Mouse (Mus musculus) heart, embryonic 12.5 days (tissue): ENCODE results near the gene Kyat1. TPM values are rescaled to one million over a fixed set of nuclear protein-coding genes. Genes with fewer than 3 reads are reported as not detected.
"Not testable (repeated sequence)": the region's sequence is repeated elsewhere in the genome, so short reads cannot be mapped to it uniquely, and the experiment has no call there.

Experiments used
- ATAC-seq: fragments of 200-750 bp; cut with Nextera tagmentation; 2 replicates; pipeline ENCODE4 v1.8.0; 2017; ENCODE audit warnings: moderate TSS enrichment, moderate library complexity; ENCODE audit not compliant: insufficient number of reproducible peaks, low FRiP score
- H3K27ac ChIP-seq: fragments of 300-500 bp; sonication (generic); 2 replicates; pipeline ENCODE4 v1.5.1; 2016; ENCODE audit warnings: mild to moderate bottlenecking, moderate library complexity; ENCODE audit not compliant: poor library complexity, severe bottlenecking
- H3K27me3 ChIP-seq: fragments of 300-500 bp; sonication (generic); replicated peaks from 2 replicates; pipeline ENCODE4 v1.6.1; 2016; ENCODE audit warnings: mild to moderate bottlenecking, moderate library complexity
- H3K36me3 ChIP-seq: fragments of 300-500 bp; sonication (generic); 2 replicates; pipeline ENCODE4 v1.6.1; 2016; ENCODE audit warnings: mild to moderate bottlenecking, moderate library complexity
- H3K4me1 ChIP-seq: fragments of 300-500 bp; sonication (generic); replicated peaks from 2 replicates; pipeline ENCODE4 v1.6.1; 2016; ENCODE audit warnings: mild to moderate bottlenecking
- H3K4me2 ChIP-seq: fragments of 300-500 bp; sonication (generic); 2 replicates; pipeline ENCODE4 v1.6.1; 2016; ENCODE audit warnings: mild to moderate bottlenecking, moderate library complexity
- H3K4me3 ChIP-seq: fragments of 300-500 bp; sonication (generic); 2 replicates; pipeline ENCODE4 v1.5.1; 2016; ENCODE audit warnings: mild to moderate bottlenecking
- H3K9ac ChIP-seq: fragments of 300-500 bp; sonication (generic); 2 replicates; pipeline ENCODE4 v1.6.1; 2016; ENCODE audit warnings: mild to moderate bottlenecking, moderate library complexity
- H3K9me3 ChIP-seq: fragments of 300-500 bp; sonication (generic); replicated peaks from 2 replicates; pipeline ENCODE4 v1.6.1; 2016; ENCODE audit warnings: mild to moderate bottlenecking, moderate library complexity
- WGBS: fragments of 180-500 bp; shearing (Covaris S2); methylation state at CpG from one replicate; pipeline ENCODE4 v1.1.7; 2016; 5-methylcytosine and 5-hydroxymethylcytosine counted together
- polyA plus RNA-seq: library from polyadenylated mRNA; unstranded; fragments of >200 nt; fragmentation: Nextera tagmentation; extraction: Ambion mirVana; gene quantifications from 2 replicates; pipeline ENCODE4 v1.2.1, GENCODE M21; 2016

Gene Kyat1
- polyA plus RNA-seq, 1 experiment from 2014 or later, result 14.0 TPM

GRCm38 (mm10) chr2:30191790-30192580, 13.7 kb downstream of the Kyat1 start:
- Histone ChIP-seq H3K27ac (no peak overlapping the region), H3K4me3 (no peak overlapping the region), H3K9me3 (no peaks in the 10 kb centered on the region), H3K4me2 (no peak overlapping the region), H3K9ac (no peak overlapping the region), H3K4me1 (no peaks in the 10 kb centered on the region), H3K27me3 (no peaks in the 10 kb centered on the region), H3K36me3 (peaks cover 7% of the 10 kb centered on the region)
- no peak for ATAC-seq
- WGBS, result 89% methylated on average over 12 of the region's 12 CpGs

- H3K9ac ChIP-seq, result no peak overlapping the region
- no peaks in the 10 kb centered on the region for H3K27me3 ChIP-seq
- H3K27ac ChIP-seq, result no peak overlapping the region
- no peak overlapping the region for H3K4me2 ChIP-seq
- peak; percentile 16; the same call in 1 of the 2 replicates for ATAC-seq
- peaks cover 19% of the 10 kb centered on the region for H3K36me3 ChIP-seq
- H3K9me3 ChIP-seq, result peaks cover 14% of the 10 kb centered on the region
- no peak overlapping the region for H3K4me3 ChIP-seq
- H3K4me1 ChIP-seq, result 0 out of 2 replicates have a peak, but pooled peaks cover 4% of the 10 kb centered on the region
- 74% methylated on average over 3 of the region's 3 CpGs for WGBS
Observed at GRCm38 (mm10) chr2:30185681-30186080, 20.0 kb downstream of the Kyat1 start.

DNA sequence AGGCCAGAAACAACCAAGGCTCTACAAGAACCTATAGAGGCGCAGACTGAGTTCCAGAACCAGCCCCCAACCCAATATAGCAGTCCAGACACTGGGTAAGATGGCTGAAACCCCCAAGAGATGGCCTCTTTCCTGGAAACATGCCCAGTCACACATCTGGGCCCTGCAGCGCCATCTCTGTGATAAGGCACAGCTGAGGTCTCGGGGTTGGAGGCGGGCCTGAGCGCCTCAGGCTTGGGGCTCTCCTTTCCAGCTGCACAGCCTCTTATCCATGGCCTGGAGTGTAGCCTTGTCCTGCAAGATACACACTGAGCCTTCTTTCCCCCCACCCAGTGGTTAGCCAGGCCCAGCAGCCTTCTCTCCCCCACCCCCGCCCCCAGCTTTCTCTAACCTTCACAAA, 20.4 kb downstream of the Kyat1 start:
- 67% methylated on average over 6 of the region's 6 CpGs for WGBS
- Histone ChIP-seq H3K27me3 (no peaks in the 10 kb centered on the region), H3K9ac (no peak overlapping the region), H3K9me3 (peaks cover 14% of the 10 kb centered on the region), H3K4me2 (no peak overlapping the region), H3K4me1 (0 out of 2 replicates have a peak, but pooled peaks cover 4% of the 10 kb centered on the region), H3K27ac (no peak overlapping the region), H3K4me3 (no peak overlapping the region), H3K36me3 (peaks cover 19% of the 10 kb centered on the region)
- peak; percentile 80 for ATAC-seq

DNA sequence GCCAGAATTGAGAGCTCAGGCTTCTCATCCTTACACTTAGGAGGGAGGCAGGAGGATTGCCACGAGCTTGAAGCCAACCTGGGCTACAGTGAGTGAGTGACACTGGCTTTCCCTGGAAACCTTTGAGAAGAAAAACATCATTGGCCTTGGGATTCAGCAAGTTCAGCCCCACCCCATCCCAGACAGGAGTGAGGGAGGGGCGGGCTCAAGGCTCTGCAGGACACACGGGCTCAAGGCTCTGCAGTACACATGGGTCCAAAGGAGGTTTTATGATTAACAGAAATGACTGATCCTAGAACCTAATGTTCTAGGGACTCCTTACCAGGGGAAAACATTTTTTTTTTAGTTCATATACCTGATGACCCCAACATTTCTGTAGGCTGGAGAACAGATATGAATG, 21.9 kb downstream of the Kyat1 start:
- no peak overlapping the region for H3K4me3 ChIP-seq
- H3K27ac ChIP-seq, result no peak overlapping the region
- no peak overlapping the region for H3K9ac ChIP-seq
- peaks cover 16% of the 10 kb centered on the region for H3K36me3 ChIP-seq
- H3K27me3 ChIP-seq, result no peaks in the 10 kb centered on the region
- H3K4me2 ChIP-seq, result no peak overlapping the region
- 0 out of 2 replicates have a peak, but pooled peaks cover 4% of the 10 kb centered on the region for H3K4me1 ChIP-seq
- no peak for ATAC-seq
- peaks cover 14% of the 10 kb centered on the region for H3K9me3 ChIP-seq
- WGBS, result 71% methylated on average over 3 of the region's 3 CpGs

- H3K27ac ChIP-seq, result no peak overlapping the region
- H3K9ac ChIP-seq, result no peak overlapping the region
- H3K4me3 ChIP-seq, result no peak overlapping the region
- no peak overlapping the region for H3K4me2 ChIP-seq
- H3K9me3 ChIP-seq, result peaks cover 14% of the 10 kb centered on the region
- ATAC-seq, result no peak
- no peaks in the 10 kb centered on the region for H3K27me3 ChIP-seq
- peaks cover 16% of the 10 kb centered on the region for H3K36me3 ChIP-seq
- 88% methylated on average over 2 of the region's 2 CpGs for WGBS
- H3K4me1 ChIP-seq, result peaks cover 9% of the 10 kb centered on the region
Observed at GRCm38 (mm10) chr2:30182424-30182823, 23.2 kb downstream of the Kyat1 start.

- not testable (repeated sequence) for H3K9me3 ChIP-seq, ATAC-seq, H3K9ac ChIP-seq, H3K27ac ChIP-seq, H3K27me3 ChIP-seq
- WGBS, result 53% methylated on average over 7 of the region's 7 CpGs
- H3K4me3 ChIP-seq, result peak overlapping the region; percentile 77
- H3K4me2 ChIP-seq, result peak overlapping the region; percentile 83
- H3K4me1 ChIP-seq, result peaks cover 10% of the 10 kb centered on the region
- peaks cover 36% of the 10 kb centered on the region for H3K36me3 ChIP-seq
Observed at GRCm38 (mm10) chr2:30178711-30179110, 26.9 kb downstream of the Kyat1 start.

DNA sequence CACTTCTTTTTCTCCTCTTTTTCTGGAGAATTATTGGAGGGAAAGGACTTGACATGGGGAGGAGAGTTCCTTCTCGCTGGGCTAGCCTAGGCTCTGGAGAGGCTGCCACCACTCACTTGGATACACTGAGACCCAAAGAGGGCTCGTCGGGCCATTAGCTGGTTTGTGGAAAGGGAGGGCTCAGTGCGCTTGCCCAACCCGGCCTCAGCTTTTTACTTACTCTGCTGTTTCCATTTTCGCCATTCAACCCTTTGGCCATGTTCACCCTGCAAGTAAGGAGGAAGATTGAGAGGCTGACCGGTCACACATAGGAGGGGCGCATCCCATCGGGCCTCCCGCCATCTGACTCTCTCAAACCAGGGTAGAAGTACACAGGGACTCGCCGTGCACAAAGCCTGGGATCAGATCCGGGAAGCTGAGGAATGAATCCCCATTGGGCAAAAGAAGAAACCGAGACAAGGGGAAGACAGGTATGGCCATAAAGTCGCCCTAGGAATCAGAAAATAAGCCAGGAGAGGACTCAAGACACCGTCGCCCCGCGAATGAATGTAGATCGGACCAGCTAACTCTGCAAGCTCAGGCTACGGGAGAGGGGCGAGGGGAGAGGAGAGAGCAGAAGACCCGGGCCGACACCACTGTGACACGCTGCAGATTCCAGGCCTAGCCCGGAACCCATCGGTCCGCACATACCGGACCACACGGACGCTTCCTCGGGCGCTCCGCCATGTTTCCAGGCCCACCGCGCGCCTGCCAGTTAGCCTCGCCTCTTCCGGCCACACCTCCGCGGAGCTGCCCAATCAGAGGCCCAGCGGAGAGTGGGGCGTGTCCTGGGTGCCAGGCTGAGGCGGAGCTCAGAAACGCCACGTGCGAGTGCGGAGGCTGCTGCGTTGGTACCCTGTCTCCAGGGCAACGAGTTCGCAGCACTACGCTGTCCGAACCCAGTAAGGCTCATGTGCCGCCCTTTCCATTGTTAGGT, 27.7 kb downstream of the Kyat1 start, which contains the start of gene Spout1:
Spout1 (minus strand) TSS at position 760 of the 976 bp plus-strand sequence.
- Histone ChIP-seq H3K27ac (no peak within 1 kb of the TSS), H3K9ac (peak within 1 kb of the TSS; percentile 81), H3K4me2 (peak within 1 kb of the TSS; percentile 83), H3K4me1 (peaks cover 10% of the 10 kb centered on the region), H3K36me3 (peaks cover 43% of the 10 kb centered on the region), H3K9me3 (peaks cover 5% of the 10 kb centered on the region; the same call in 1 of the 2 replicates), H3K27me3 (no peaks in the 10 kb centered on the region), H3K4me3 (peak within 1 kb of the TSS; percentile 77)
- ATAC-seq, result peak; percentile 96
- 3% methylated on average over 54 of the region's 54 CpGs for WGBS

GRCm38 (mm10) chr2:30176561-30176960, 29.1 kb downstream of the Kyat1 start:
- ATAC-seq, result no peak
- H3K36me3 ChIP-seq, result peaks cover 50% of the 10 kb centered on the region
- WGBS, result 98% methylated on average over 2 of the region's 2 CpGs

DNA sequence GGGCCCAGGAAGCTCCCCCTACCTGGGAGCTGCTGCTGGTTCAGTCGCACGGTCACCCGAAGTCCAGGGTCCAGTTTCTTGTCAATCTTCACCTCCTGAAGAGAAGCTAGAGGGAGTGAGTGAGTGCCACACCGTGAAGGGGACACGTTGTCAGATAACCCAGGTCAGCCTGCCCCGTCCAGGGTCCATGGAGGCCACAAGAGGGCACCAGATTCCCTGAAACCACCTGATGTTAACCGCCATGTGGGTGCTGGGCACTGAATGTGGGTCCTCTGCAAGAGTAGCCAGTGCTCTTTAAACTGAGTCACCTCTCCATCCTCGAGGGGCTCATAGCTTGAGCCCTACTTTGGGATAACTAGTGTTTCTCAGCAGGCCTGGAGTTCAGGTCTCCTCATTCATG, 29.8 kb downstream of the Kyat1 start:
- H3K9ac ChIP-seq, result no peak overlapping the region
- no peak overlapping the region for H3K4me2 ChIP-seq
- no peak for ATAC-seq
- H3K9me3 ChIP-seq, result peaks cover 5% of the 10 kb centered on the region; the same call in 1 of the 2 replicates
- H3K4me1 ChIP-seq, result peaks cover 20% of the 10 kb centered on the region
- no peak overlapping the region for H3K27ac ChIP-seq
- peaks cover 50% of the 10 kb centered on the region for H3K36me3 ChIP-seq
- no peaks in the 10 kb centered on the region for H3K27me3 ChIP-seq
- no peak overlapping the region for H3K4me3 ChIP-seq
- 74% methylated on average over 8 of the region's 8 CpGs for WGBS

More at GRCm38 (mm10) chr2:30176561-30176960, 29.1 kb downstream of the Kyat1 start:
- Histone ChIP-seq H3K9me3 (peaks cover 5% of the 10 kb centered on the region; the same call in 1 of the 2 replicates), H3K27me3 (no peaks in the 10 kb centered on the region), H3K4me3 (no peak overlapping the region), H3K9ac (no peak overlapping the region), H3K4me2 (no peak overlapping the region), H3K27ac (no peak overlapping the region), H3K4me1 (peaks cover 18% of the 10 kb centered on the region)

GRCm38 (mm10) chr2:30173541-30174240, 32.0 kb downstream of the Kyat1 start:
- Histone ChIP-seq H3K27me3 (no peaks in the 10 kb centered on the region), H3K36me3 (peaks cover 50% of the 10 kb centered on the region), H3K9me3 (peaks cover 5% of the 10 kb centered on the region; the same call in 1 of the 2 replicates), H3K4me2 (no peak overlapping the region), H3K9ac (no peak overlapping the region), H3K4me1 (peaks cover 20% of the 10 kb centered on the region), H3K4me3 (no peak overlapping the region), H3K27ac (no peak overlapping the region)
- ATAC-seq, result no peak
- 92% methylated on average over 20 of the region's 20 CpGs for WGBS
